Mouse (Mus musculus) forebrain, embryonic 16.5 days (tissue): Measurements from ENCODE around the gene Tbpl2. TPM values are rescaled to one million over a fixed set of nuclear protein-coding genes. Genes with fewer than 3 reads are reported as not detected.

Source experiments
- ATAC-seq: fragments of 200-750 bp; cut with Nextera tagmentation; 2 replicates; pipeline ENCODE4 v1.8.0; 2017; ENCODE audit warnings: mild to moderate bottlenecking, moderate library complexity
- H3K27ac ChIP-seq: fragments of 300-500 bp; sonication (generic); 2 replicates; pipeline ENCODE4 v1.5.1; 2014; ENCODE audit warnings: low read length, control low read depth
- H3K27me3 ChIP-seq: fragments of 300-500 bp; sonication (generic); replicated peaks from 2 replicates; pipeline ENCODE4 v1.6.1; 2014; ENCODE audit warnings: low read length; ENCODE audit not compliant: control insufficient read depth, insufficient read depth
- H3K36me3 ChIP-seq: fragments of 300-500 bp; sonication (generic); 2 replicates; pipeline ENCODE4 v1.6.1; 2014; ENCODE audit not compliant: control insufficient read depth, insufficient read depth
- H3K4me1 ChIP-seq: fragments of 300-500 bp; sonication (generic); replicated peaks from 2 replicates; pipeline ENCODE4 v1.6.1; 2014; ENCODE audit warnings: low read length; ENCODE audit not compliant: control insufficient read depth, insufficient read depth
- H3K4me2 ChIP-seq: fragments of 300-500 bp; sonication (generic); 2 replicates; pipeline ENCODE4 v1.6.1; 2014; ENCODE audit warnings: mild to moderate bottlenecking, low read length, control low read depth
- H3K4me3 ChIP-seq: fragments of 300-500 bp; sonication (generic); replicated peaks from 2 replicates; pipeline ENCODE4 v1.5.1; 2014; ENCODE audit warnings: mild to moderate bottlenecking, low read length, control low read depth
- H3K9ac ChIP-seq: fragments of 300-500 bp; sonication (generic); replicated peaks from 2 replicates; pipeline ENCODE4 v1.6.1; 2014; ENCODE audit warnings: low read depth, low read length, control low read depth
- H3K9me3 ChIP-seq: fragments of 300-500 bp; sonication (generic); 2 replicates; pipeline ENCODE4 v1.6.1; 2016; ENCODE audit warnings: low read length; ENCODE audit not compliant: control insufficient read depth
- WGBS: fragments of 180-500 bp; shearing (Covaris S2); extraction: QIAGEN DNeasy Blood & Tissue Kit; methylation state at CpG from one replicate; pipeline ENCODE4 v1.1.7; 2014; 5-methylcytosine and 5-hydroxymethylcytosine counted together
- polyA plus RNA-seq: library from polyadenylated mRNA; unstranded; fragments of >200 nt; fragmentation: Nextera tagmentation; extraction: Ambion mirVana; gene quantifications from 2 replicates; pipeline ENCODE4 v1.2.1, GENCODE M21; 2015

The Tbpl2 gene
- polyA plus RNA-seq, 1 experiment from 2014 or later: not detected

GRCm38 (mm10) chr2:24047551-24048479, 48.6 kb downstream of the Tbpl2 start:
- Histone ChIP-seq H3K36me3 (no peaks in the 10 kb centered on the region), H3K27me3 (no peaks in the 10 kb centered on the region), H3K9me3 (no peaks in the 10 kb centered on the region), H3K4me3 (peak overlapping the region; percentile 47), H3K4me1 (peaks cover 9% of the 10 kb centered on the region; the same call in 1 of the 2 replicates), H3K4me2 (peak overlapping the region; percentile 64), H3K9ac (peak overlapping the region; percentile 51), H3K27ac (no peak overlapping the region; the same call in 1 of the 2 replicates)
- ATAC-seq: peak; percentile 43
- 12% methylated on average over 6 of the region's 6 CpGs for WGBS

GRCm38 (mm10) chr2:24042901-24043300, 53.5 kb downstream of the Tbpl2 start:
- Histone ChIP-seq H3K4me2 (no peak overlapping the region), H3K27me3 (no peaks in the 10 kb centered on the region), H3K4me3 (no peak overlapping the region), H3K36me3 (no peaks in the 10 kb centered on the region), H3K27ac (no peak overlapping the region), H3K9me3 (no peaks in the 10 kb centered on the region), H3K4me1 (peaks cover 3% of the 10 kb centered on the region; the same call in 1 of the 2 replicates), H3K9ac (no peak overlapping the region)
- 86% methylated on average over 1 of the region's 1 CpGs for WGBS
- no peak for ATAC-seq

GRCm38 (mm10) chr2:24040531-24040930, 55.9 kb downstream of the Tbpl2 start:
- no peak for ATAC-seq
- H3K4me2 ChIP-seq: no peak overlapping the region
- no peaks in the 10 kb centered on the region for H3K4me1 ChIP-seq
- H3K27ac ChIP-seq: no peak overlapping the region
- H3K4me3 ChIP-seq: no peak overlapping the region
- no peaks in the 10 kb centered on the region for H3K27me3 ChIP-seq
- no peaks in the 10 kb centered on the region for H3K9me3 ChIP-seq
- H3K9ac ChIP-seq: no peak overlapping the region
- 82% methylated on average over 1 of the region's 1 CpGs for WGBS
- H3K36me3 ChIP-seq: no peaks in the 10 kb centered on the region

Other genes with a start within 250 kb of the Tbpl2 start
- gene Hnmt, start 47.2 kb downstream of the Tbpl2 start, polyA plus RNA-seq: 5.1 and 5.7 TPM in 2 replicates
- not detected in 2 replicates for gene Il1f8, start 56.6 kb upstream of the Tbpl2 start, polyA plus RNA-seq
- gene Il1f9, start 89.9 kb upstream of the Tbpl2 start, polyA plus RNA-seq: not detected in 2 replicates
- gene Il1f6, start 118.8 kb upstream of the Tbpl2 start, polyA plus RNA-seq: not detected in 2 replicates
- gene Il1f5, start 180.4 kb upstream of the Tbpl2 start, polyA plus RNA-seq: not detected in 2 replicates
- not detected in 2 replicates for gene Il1f10, start 194.6 kb upstream of the Tbpl2 start, polyA plus RNA-seq
- 0.10 TPM in 1 of 2 replicates, not detected in the other for gene Il1rn, start 240.3 kb upstream of the Tbpl2 start, polyA plus RNA-seq